Mouse (Mus musculus): ENCODE data around the gene Gadd45b.

The Gadd45b gene

DNA sequence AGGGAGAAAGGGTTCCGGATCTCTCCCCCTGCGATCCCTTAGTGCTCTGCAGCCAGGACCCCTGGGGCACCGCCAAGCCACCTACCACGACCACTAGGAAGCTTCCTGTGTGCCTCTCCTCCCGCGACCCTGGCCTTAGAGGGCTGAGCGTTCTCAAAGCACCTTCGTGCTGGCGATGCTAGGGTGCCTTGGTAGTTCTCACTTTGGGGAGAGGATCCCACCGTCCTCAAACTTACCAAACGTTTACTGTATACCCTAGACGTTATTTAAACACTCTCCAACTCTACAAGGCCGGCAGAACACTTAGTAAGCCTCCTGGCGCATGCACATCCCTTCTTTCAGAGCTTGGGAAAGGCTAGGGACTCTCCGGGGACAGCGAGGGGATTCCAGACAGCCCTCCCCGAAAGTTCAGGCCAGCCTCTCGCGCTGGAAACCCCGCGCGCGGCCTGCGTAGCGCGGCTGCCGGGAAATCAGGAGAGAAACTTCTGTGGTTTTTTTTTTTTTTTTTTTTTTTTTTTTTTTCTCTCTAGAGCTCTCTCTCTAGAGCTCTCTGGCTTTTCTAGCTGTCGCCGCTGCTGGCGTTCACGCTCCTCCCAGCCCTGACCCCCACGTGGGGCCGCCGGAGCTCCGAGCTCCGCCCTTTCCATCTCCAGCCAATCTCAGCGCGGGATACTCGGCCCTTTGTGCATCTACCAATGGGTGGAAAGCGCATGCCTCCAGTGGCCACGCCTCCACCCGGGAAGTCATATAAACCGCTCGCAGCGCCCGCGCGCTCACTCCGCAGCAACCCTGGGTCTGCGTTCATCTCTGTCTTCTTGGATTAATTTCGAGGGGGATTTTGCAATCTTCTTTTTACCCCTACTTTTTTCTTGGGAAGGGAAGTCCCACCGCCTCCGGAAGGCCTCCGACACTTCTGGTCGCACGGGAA lies at the start of gene Gadd45b:
TSS of gene Gadd45b (plus strand) at position 775 of the 928 bp plus-strand sequence.
- peak; percentile 91 for DNase-seq (ENCODE audit: extremely low read depth, low read depth)

- peak; percentile 74 for DNase-seq (ENCODE audit: extremely low read depth, low read depth)
Observed at GRCm38 (mm10) chr10:80880131-80880641, 49.7 kb upstream of the Gadd45b start.

- no peak for DNase-seq (ENCODE audit: extremely low read depth, low read depth)
Observed at GRCm38 (mm10) chr10:80880901-80881300, 49.0 kb upstream of the Gadd45b start.

DNA sequence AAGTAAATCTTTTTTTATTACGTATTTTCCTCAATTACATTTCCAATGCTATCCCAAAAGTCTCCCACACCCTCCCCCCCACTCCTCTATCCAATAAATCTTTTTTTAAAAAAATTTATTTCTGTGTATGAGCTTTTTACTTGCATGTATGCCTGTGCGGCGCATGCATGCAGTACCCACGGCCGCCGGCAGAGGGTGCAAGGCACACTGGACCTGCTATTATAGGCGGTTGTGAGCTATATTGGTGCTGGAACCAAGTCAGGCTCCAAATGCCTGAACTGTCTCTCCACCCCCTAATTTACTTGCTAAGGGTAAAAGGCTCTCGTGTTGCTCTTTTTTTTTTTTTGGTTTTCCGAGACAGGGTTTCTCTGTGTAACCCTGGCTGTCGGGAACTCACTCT lies 48.6 kb upstream of the Gadd45b start:
- peak; percentile 57 for DNase-seq (ENCODE audit: extremely low read depth, low read depth)

GRCm38 (mm10) chr10:80887181-80887580 lies 42.7 kb upstream of the Gadd45b start:
- no peak for DNase-seq (ENCODE audit: extremely low read depth, low read depth)

DNA sequence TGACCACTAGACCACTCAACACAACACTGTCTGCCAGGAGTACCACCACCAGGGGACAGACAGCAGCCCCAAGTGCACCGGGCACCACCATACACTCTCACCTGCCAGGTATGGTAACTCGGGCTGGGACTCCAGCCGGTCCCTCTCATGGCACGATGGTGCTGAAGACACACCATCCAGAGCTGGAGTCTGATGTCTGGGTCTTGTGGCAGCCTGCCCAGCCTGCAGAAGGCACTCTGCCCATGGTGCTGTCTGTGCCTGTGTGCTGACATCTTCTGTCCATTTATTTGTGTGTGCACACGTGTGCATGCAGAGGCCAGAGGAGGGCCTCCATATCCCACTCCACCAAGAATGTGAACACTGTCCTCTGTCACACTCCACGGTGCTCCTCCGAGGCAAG lies 34.8 kb upstream of the Gadd45b start:
- DNase-seq (ENCODE audit: extremely low read depth, low read depth), result no peak

- DNase-seq (ENCODE audit: extremely low read depth, low read depth), result no peak
Observed at GRCm38 (mm10) chr10:80895697-80896096, 34.2 kb upstream of the Gadd45b start.

DNA sequence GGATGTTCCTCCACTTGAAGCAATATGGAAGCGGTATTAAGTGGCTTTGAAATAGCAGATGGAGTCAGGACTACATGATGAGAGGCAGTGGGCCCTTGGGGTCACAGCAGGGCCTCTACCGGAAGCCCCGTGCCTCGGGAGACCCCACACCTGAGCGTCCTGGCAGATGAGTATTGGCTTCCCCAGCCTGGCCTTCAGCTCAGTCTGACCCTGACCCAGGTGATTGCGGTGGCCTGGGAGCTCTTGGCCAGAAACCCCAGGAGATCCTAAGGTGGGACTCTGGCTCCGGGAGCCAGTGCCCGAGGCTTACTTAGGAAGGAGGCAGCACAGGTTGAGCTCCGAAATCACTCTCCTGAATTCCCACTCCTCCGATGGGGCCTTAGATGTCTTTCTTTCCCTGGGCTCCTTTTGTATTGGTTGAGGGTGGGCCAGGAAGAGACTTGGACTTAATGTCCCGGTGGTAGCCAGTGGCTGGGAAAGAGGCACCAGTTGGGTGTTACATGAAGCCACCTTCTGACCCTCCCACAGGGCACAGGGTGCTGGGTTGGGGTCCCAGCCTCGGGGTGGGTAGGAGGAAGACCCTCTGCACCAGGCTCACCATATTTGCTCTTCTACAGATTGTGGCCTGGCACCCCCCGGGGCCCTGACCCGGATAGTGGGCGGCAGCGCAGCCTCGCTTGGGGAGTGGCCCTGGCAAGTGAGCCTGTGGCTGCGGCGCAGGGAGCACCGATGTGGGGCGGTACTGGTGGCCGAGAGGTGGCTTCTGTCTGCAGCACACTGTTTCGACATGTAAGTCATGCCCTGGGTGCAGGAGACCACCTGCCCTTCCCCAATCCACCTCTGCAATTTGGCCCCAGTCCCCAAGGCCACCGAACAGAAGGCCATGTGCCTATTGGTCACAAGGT lies 33.0 kb upstream of the Gadd45b start:
- DNase-seq (ENCODE audit: extremely low read depth, low read depth), result no peak

DNA sequence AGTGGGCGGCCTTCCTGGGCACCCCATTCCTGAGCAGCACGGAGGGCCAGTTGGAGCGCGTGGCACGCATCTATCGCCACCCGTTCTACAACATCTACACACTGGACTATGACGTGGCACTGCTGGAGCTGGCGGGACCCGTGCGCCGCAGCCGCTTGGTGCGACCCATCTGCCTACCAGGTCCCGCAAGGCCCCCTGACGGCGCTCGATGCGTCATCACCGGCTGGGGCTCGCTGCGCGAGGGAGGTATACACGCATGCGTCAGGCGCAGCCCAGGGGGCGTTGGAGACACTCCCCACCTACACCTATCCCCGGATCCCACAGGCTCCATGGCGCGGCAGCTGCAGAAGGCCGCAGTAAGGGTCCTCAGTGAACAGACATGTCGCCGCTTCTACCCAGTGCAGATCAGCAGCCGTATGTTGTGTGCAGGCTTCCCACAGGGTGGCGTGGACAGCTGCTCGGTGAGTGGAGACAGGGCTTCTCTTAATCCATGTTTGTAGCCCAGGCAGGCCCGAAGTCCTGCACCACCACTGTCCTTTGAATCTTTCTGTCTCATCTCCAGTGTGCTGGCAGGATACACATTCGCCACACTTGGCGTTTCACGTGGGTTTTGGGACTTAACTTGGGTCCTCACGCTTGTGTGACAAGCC lies 31.9 kb upstream of the Gadd45b start:
- DNase-seq (ENCODE audit: extremely low read depth, low read depth), result no peak

DNA sequence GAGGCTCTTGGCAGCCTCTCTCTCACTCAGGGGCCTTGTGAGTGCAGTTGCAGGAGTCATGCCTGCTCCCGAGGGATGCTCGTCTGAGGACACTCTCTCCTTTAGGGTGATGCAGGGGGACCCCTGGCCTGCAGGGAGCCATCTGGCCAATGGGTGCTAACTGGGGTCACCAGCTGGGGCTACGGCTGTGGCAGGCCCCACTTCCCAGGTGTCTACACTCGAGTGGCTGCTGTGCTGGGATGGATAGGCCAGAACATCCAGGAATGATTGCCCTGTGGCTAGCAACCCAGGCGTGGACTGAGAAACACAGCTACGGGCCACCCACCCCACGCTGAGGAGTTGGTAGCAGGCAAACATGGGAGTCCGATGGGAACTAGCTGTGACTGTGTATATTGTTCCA lies 30.8 kb upstream of the Gadd45b start:
- no peak for DNase-seq (ENCODE audit: extremely low read depth, low read depth)

DNA sequence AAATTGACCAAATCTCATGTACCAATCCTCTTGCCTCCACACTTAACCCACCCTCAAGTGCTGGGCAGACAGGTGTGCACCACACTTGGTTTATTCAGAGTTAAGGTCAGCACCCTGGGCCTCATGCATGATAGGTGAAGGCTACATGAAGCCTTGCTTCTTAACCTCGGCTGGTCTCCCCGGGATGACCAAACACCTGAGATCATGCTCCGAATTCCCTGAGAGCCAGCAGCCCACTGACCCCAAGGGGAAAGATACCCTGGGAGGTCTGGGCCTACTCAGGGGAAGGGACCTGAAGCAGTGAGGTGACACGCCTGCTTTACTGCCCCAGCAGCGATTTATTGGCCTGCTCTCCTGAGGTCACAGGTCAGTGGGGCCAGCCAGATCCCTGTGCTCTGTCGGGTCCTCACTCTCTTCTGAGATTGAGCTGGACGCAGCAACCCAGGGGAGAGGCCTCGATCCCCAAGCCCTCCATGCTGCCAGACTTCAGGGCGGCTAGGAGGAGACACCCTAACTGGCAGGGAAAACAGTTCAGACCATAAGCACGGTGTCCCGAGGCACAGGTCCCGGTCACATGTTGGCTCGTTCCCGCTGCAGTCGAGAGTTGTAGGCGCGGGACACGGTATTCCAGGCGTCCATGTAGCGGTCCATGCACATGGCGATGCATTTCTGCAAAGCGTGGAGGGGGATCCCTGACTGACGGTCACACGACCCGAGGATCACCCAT lies 30.1 kb upstream of the Gadd45b start:
- DNase-seq (ENCODE audit: extremely low read depth, low read depth), result no peak

GRCm38 (mm10) chr10:80900318-80901247 lies 29.3 kb upstream of the Gadd45b start, which contains the start of gene Timm13:
Gene Timm13, minus strand, starts transcription at chr10:80900969.
- DNase-seq (ENCODE audit: extremely low read depth, low read depth), result peak; percentile 99

DNA sequence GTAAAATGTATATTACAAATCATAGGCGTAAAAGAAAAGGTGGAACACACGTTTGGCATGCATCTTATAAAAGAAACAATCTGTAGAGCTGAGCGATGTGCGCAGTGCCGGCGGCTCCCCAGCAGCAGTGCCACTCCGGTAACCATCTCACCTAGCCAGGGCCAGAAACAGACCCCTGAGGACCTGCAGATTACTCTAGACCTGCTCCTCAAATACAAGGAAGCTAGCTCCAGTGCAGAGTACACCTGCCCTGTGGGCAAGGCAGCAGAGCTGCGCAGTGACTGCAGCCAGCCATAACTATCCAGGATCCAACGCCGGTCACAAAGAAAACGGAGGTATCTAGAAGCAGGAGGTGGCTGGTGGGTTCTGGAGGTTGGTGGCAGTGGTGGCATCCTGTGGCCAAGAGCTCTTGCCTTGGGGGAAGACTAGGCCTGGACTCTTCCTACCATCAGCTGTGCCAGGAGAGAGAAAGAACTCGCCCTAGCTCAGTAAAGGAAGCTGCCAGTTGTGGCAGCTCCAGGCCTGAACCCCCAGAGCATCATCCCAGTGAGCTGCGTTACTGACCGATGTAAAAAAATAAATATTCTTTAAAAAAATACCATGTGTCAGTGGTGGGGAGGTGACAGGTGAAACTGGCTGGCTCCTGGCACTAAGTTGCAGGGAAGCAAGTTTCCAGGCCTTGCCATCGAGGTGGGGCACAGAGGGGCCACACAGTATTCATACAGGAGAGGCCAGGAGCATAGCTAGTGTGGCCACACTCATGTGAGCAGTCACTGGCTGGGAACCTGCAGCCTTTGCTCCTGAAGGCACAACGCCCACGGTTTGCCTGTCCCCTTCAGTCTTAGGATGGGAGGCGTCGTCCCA lies 28.2 kb upstream of the Gadd45b start:
- no peak for DNase-seq (ENCODE audit: extremely low read depth, low read depth)

- no peak for DNase-seq (ENCODE audit: extremely low read depth, low read depth)
Observed at GRCm38 (mm10) chr10:80902273-80902940, 27.5 kb upstream of the Gadd45b start.

DNA sequence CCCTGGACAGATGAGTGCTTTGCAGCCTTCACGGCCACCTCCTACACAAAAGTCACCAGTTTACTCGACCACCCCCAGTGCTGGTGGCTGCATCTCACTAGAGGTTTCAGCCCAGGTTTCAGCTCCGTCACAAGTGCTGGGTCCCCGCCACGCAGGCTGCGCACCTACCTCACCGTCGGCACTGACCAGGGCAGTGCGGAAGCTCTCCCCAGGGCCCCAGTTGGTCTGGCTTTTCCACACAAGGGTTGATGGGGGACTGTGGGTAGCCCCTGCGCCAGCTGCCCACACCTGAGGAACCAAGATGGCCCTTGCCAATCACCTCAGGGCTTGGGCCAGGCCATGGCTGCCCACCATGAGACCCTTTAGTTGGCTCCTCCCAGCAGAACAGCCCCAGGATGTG lies 26.6 kb upstream of the Gadd45b start:
- DNase-seq (ENCODE audit: extremely low read depth, low read depth), result no peak

- no peak for DNase-seq (ENCODE audit: extremely low read depth, low read depth)
Observed at GRCm38 (mm10) chr10:80904004-80904693, 25.7 kb upstream of the Gadd45b start.

DNA sequence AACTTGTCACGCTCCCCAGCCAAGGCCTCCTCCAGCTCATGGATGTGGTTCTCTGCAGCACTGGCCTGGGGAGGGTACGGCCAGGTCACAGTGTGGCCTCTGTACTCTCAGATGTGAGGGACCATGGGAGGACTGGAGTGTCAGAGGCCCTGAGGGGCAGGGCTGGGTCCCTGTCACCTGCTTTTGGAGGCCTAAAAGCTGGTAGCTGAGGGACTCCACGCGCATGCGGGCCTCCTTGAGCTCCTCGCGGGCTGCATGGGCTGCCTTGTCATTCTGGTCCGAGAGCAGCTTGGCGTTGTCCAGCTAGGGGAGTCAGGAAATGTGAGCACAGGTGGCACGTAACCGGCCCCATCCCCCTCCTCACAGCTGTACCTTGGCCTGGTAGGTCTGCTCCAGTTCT lies 25.2 kb upstream of the Gadd45b start:
- DNase-seq (ENCODE audit: extremely low read depth, low read depth), result no peak

Measured in MEL-GATA-1-ER (cell line).